Mouse (Mus musculus) CD4-positive helper T cell, adult 2 months (primary cell): Measurements from ENCODE around the gene Myoz2.

Experiments
- DNase-seq: peaks from one replicate; pipeline ENCODE4 v3.0.0-alpha.2; 2012; ENCODE audit warnings: low read depth, missing footprints, low spot score

The Myoz2 gene

DNA sequence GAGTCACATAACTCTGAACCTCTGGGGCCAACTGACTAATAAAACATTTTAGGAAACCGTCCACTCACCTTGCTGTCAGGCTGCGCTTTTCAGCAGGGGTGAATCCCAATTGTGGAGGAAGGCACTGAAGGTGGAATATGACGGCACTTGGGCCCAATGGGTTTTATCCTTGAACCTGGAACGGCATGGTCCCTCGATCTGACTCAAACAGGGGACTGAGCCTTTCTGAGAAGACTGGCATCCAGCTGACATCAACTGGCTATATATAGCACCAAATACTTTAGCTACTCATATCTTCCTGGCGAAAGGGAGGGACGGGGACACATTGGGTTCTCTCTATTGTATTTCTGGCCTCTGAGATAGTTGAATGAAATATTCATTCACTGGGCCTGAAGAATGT, at the start of gene Myoz2:
Myoz2 (minus strand) TSS at position 264 of the 400 bp plus-strand sequence.
- DNase-seq: no peak

GRCm38 (mm10) chr3:123081665-123082064, 46.9 kb upstream of the Myoz2 start:
- DNase-seq: no peak

- DNase-seq: no peak
These were observed 46.1 kb upstream of the Myoz2 start for GRCm38 (mm10) chr3:123080943-123081342.

DNA sequence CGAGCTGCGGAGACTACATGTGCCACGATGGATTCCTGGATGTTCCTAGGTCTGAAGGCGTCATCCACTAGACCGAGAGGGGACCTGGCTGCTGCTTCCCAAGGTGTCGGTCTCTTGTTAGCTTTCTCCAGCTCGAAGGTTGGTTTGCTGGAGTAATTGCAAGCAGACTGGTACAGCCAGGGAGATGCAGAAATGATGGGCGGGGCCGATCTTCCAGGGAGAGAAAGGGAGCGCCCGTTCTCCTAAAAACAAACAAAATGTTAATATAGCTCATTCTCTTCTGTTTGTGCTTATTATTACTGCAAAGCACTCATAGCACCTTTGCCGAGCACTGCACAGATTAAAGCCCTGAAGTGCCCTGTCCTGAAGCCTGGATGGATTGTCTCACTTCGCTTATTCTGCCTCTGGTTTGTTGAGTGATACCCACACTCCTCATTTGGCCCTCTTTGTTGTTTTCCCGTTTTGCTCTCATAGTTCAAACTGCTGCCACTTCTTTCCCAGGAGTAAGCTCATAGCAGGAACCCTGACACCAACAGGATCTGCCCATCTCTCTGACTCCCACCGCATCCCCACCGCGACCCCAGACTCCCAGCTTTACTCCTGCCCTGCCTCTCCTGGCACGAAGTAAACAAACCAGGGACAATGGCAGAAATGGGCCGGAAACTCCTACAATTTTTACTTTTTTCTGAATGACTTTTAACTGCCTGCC, 45.4 kb upstream of the Myoz2 start:
- no peak for DNase-seq

- no peak for DNase-seq
These were observed 40.9 kb upstream of the Myoz2 start for GRCm38 (mm10) chr3:123075759-123076158.

GRCm38 (mm10) chr3:123075034-123075433, 40.2 kb upstream of the Myoz2 start:
- DNase-seq: no peak

GRCm38 (mm10) chr3:123073351-123073750, 38.5 kb upstream of the Myoz2 start:
- no peak for DNase-seq

- no peak for DNase-seq
These were observed 37.7 kb upstream of the Myoz2 start for GRCm38 (mm10) chr3:123072472-123072871.

DNA sequence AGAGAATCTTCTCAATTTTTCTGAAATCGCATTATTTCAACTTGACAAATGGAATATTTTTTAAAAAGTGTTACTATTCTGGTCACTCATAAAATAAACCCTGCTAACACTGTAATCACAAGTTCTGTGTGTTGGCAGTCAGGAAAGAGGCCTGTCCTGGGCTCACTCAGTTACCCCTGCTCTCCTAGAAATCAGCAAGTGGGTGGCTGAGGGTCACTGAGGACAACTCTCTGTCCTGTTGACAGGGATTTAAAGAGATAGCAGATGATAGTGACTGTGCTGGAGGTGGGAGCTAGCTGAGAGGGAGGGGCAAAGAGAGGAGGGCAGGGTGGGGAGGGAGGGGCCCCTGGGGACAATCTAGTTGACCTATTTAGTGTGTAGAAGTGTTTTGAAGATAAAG, 36.2 kb upstream of the Myoz2 start:
- DNase-seq: no peak

- DNase-seq: no peak
These were observed 32.0 kb upstream of the Myoz2 start for GRCm38 (mm10) chr3:123066836-123067235.

GRCm38 (mm10) chr3:123065466-123065865, 30.7 kb upstream of the Myoz2 start:
- no peak for DNase-seq

DNA sequence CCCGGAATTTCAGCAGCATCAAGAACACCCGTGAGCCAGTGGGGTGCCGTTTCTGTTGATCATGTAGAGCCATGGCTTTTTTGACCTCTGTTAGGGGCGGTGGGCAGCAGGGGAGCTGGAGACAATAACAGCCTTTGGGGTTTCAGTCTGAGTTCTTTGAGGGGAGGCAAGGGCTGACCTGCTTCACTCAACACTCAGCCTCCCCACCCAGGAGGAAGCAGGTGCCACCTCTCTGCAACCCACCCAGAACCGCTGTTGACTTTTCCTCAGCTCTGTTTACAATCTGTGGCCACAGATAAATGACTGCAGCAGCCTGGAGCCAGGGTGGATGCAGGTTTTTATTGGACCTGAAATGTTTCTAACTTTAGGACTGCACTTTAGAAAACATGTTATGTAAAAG, 29.4 kb upstream of the Myoz2 start:
- DNase-seq: no peak

GRCm38 (mm10) chr3:123061931-123062330, 27.1 kb upstream of the Myoz2 start:
- no peak for DNase-seq

DNA sequence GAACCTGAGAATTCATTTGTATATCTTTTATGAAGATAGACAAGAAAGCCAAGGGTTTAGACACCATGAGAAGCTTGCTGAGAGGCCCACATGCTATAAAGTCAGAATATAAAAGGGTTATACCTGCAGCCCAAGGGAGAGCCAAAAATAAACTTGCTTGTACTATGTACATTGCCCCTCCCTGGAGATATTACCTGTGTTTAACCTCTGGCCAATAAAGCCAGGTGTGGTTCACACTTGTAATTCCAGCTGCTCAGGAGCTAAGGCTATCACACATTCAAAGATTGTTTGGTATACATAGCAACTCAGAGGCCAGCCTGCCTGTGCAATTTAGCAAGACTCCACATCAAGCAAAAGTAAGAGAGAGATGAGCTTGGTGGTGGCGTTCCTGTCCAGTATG, 24.0 kb upstream of the Myoz2 start:
- no peak for DNase-seq

GRCm38 (mm10) chr3:123054178-123054577, 19.4 kb upstream of the Myoz2 start:
- DNase-seq: no peak

DNA sequence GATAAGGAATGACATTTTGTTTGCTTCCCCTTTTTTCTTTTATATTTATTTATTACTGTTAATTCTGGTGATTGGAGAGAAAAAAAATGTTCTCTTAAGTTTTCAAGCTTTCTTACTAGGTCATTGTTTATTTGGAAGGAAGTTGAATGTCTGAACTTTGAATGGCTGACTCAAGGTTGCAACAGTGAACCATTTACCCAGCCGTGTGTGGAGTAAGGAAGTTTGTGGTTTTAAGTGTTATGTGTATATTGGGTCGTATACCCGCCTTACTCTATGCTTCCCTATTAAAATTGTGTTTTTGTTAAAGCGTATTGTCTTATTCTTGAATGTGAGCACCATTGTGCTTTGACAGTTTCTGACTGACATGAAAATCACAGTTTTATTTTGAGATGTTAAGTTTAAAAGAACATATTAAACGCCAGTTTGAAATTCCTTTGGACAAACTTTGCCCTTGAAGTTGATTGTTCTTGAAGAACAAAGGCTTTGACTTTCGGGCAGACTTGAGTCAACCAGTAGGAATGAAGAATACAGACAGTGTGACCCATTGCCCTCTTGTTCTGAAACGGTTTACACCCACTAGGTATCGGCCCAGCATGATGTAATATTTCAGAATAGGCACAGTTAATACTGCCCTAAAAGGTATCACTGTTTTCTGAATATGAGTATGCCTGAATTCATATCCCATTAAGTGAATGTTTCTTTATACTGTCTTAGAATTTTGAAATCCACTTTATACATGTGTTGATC, 18.6 kb upstream of the Myoz2 start:
- no peak for DNase-seq

GRCm38 (mm10) chr3:123042308-123042707, 7.5 kb upstream of the Myoz2 start:
- DNase-seq: no peak

- DNase-seq: no peak
These were observed 1.0 kb downstream of the Myoz2 start for GRCm38 (mm10) chr3:123033804-123034203.

- DNase-seq: no peak
These were observed 9.2 kb downstream of the Myoz2 start for GRCm38 (mm10) chr3:123025634-123026033.

- no peak for DNase-seq
These were observed 10.2 kb downstream of the Myoz2 start for GRCm38 (mm10) chr3:123024496-123025234.

GRCm38 (mm10) chr3:123018792-123019191, 16.0 kb downstream of the Myoz2 start:
- no peak for DNase-seq

DNA sequence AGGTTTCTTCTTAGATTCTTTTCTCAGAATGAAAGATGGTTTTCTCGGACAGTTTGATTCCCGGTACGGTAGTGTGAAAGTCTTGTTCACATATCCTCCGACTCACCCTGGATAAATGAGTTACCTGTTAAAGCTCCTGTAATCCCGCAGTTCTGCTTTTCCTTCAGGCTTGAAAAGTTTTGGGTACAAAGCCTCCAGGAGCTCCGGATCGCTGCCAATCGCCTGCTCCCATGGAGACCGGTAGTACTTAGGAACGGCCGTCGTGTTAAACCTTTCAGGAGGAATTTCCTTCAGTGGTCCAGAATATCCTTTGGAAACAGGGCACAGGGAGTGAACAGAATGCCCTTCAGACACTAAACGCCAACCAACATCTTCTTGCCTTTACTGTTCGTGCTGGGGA, 21.3 kb downstream of the Myoz2 start:
- DNase-seq: no peak
